Mouse (Mus musculus): ENCODE results near the gene 1700001O22Rik.

Gene 1700001O22Rik

DNA sequence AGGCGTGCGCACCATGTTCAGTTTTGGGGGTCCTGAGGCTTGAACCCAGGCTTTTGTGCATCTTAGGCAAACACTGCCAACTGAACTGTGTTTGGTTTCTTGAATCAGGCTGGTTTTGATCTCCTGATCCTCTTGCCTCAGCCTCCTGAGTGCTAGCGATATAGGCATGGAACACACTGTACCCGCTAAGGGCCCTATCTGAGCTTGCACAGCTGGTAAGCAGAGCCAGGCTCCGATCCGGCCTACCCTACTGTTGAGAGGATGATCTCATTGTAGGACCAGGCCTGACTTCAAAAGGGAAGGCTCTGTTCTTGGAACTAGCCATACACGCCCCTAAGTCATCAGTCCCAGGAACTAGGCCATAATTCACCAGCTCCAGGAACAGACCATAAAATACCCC, 7.1 kb upstream of the 1700001O22Rik start:
- no peak for DNase-seq

GRCm38 (mm10) chr2:30809503-30809902, 6.0 kb upstream of the 1700001O22Rik start:
- DNase-seq: no peak

- DNase-seq: no peak
Measured at GRCm38 (mm10) chr2:30808296-30808655, 4.8 kb upstream of the 1700001O22Rik start.

DNA sequence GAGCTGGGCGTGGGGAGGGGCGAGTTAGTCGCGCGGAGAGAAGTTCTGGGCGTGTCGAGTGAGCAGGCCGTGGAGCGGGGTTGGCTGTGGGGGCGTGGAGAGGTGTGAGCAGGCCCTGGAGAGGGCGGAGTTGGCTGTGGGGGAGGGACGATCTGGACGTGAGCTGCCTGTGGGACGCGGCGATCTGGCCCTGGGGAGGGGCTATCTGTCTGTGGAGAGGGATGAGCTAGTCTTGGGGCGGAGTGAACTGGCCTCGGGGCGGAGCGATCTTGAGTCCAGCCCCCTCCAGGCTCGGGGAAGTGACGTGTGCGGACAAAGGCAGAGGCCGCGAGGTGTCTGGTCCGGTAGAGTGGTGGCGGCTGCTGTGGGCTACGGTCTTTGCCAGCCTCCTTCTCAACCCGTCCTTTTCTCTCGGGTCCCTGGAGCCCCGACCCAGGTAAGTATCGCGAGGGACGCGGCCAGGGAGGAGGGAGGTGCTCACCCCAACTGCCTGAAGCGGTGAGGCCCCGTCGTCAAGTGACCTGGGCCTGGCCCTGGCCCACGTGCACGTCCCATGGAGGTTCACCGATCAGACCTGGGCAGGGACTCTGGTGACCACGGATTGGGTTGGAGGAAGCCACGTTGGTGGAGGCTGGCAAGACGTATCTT, 4.3 kb upstream of the 1700001O22Rik start, which contains the start of gene Ntmt1:
Gene Ntmt1, plus strand, starts transcription at position 179 of the 648 bp plus-strand sequence.
- DNase-seq: peak; percentile 99

DNA sequence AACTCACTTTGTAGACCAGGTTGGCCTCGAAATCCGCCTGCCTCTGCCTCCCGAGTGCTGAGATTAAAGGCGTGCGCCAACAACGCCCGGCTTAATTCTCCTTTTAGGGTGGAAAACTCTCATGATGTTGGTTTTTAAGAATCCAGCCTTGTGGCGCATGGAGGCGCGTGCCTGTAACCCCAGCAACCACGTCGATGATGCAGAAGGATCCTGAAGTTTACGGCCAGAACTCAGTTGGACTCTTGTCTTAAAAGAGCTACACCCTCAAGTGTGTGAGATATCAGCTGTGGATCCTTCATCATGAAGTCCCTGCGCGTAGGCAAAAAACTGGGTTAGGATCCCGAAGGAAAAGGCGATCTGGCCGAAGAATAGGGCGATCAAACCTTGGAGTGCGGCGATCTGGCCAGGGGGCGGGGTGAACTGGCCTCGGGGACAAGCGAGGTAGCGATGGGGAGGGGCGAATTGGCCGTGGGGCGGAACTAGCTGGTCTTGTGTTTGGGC, 3.7 kb upstream of the 1700001O22Rik start:
- no peak for DNase-seq

- DNase-seq: no peak
Measured at GRCm38 (mm10) chr2:30805983-30806382, 2.5 kb upstream of the 1700001O22Rik start.

GRCm38 (mm10) chr2:30801067-30801852, 2.2 kb downstream of the 1700001O22Rik start:
- DNase-seq: peak; percentile 37 to 52

GRCm38 (mm10) chr2:30800671-30801066, 2.8 kb downstream of the 1700001O22Rik start:
- DNase-seq: no peak

DNA sequence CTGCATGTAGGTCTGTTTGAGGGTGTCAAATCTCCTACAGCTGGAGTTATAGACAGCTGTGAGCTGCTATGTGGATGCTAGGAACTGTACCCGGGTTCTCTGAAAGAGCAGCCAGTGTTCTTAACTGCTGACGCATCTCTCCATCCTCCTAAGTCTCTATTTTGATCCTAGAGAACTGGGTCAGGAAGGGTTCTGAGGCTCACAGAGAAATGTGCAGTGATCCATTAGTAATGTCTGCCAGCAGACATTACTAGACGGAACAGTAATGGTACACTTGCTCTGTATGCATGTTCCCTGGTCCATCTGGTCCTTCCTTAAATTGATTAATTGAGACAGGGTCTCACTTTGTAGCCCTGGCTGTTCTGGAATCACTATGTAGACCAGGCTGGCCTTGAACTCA, 4.0 kb downstream of the 1700001O22Rik start:
- no peak for DNase-seq

GRCm38 (mm10) chr2:30796382-30796781, 7.1 kb downstream of the 1700001O22Rik start:
- peak; percentile 72 to 85 for DNase-seq

- DNase-seq: peak in 1 of 2 experiments; percentile 15
Measured at GRCm38 (mm10) chr2:30795889-30796275, 7.6 kb downstream of the 1700001O22Rik start.

GRCm38 (mm10) chr2:30795271-30795888, 8.1 kb downstream of the 1700001O22Rik start:
- DNase-seq: no peak

- DNase-seq: peak; percentile 88 to 93
Measured at GRCm38 (mm10) chr2:30794179-30795108, 9.0 kb downstream of the 1700001O22Rik start.

DNA sequence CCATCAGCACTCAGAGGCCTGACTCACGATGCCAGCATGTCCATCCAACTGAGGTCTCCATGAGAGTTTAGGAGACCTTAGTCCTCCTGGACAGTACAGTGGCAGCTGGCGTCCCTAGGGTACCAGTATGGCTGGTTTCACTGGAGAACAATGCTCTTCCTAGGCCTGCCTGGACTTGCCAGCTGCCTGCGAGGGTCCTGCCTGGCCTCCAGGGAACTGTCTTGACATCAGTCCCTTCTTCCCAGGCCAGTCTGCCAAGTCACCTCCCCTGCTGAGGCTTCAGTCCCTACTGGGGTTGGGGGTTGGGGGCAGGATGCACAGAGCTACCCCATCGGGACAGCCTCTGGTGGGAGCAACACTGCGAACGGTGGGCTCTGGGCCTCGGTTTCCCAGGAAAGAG, 11.4 kb downstream of the 1700001O22Rik start:
- DNase-seq: no peak

DNA sequence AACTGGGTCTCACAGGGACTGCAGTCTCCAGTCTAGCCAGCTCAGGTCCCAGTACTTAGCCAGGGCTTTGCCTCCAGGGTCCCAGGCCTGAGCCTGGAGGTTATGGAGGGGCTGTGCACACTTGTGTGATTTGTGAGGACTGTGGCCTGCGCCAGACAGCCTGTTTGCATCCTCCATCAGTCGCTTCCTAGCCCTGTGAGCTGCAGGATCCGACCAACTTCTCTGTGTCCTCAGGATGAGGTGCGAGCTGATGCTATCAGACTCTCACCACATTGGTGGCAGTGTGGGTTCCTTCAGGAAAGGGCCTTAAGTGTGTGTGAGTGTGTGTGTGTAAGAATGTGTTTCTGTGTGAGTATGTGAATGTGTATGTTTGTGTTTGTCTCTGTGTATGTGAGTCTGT, 16.0 kb downstream of the 1700001O22Rik start:
- no peak for DNase-seq

DNA sequence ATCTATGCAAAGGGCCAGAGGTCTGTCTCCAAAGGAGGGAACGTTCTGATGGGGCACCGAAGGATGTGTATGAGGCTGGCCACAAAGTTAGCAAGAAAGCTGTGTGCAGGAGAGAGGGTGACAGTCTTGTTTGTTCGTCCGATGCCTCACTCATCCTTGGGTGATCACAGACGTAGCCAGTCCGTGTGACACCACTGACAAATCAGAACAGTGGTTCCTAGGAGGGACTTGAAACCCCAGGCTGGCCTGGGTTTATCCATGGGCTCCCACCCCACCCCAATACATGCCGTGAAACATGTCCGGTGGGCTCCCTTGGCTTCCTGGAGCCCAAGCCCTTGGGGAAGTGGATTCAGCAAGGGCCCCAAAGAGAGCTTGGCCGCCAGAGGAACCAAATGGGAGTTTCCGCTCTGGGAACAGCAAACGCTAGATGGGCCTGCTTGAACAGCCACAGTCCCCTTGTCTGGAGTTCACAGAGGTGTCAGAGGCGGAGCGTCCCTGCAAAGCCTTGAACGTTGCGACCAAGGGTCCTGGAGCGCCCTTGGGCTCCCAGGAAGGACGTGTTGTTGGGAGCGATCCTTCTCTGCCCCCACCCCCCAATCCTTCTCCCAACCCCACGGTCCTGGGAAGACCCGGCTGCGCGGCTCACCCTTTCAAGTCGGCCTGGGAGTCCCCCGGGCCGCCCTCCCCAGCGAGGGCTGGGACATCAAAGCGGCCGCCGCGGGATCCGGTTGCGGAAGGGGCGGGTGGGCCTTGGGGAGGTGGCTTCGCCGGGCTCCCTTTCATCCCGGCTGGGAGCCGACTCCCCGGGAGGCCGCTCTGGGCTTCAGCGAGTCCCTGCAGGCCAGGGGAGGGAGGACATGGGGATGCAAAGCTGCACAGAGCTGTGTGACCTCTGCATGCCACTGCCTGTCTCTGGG, 19.1 kb downstream of the 1700001O22Rik start:
- DNase-seq: peak; percentile 66 to 73

- peak; percentile 31 to 47 for DNase-seq
Measured at GRCm38 (mm10) chr2:30783346-30783745, 20.1 kb downstream of the 1700001O22Rik start.

- no peak for DNase-seq
Measured at GRCm38 (mm10) chr2:30782312-30783290, 20.9 kb downstream of the 1700001O22Rik start.

- DNase-seq: no peak
Measured at GRCm38 (mm10) chr2:30779241-30779640, 24.2 kb downstream of the 1700001O22Rik start.

DNA sequence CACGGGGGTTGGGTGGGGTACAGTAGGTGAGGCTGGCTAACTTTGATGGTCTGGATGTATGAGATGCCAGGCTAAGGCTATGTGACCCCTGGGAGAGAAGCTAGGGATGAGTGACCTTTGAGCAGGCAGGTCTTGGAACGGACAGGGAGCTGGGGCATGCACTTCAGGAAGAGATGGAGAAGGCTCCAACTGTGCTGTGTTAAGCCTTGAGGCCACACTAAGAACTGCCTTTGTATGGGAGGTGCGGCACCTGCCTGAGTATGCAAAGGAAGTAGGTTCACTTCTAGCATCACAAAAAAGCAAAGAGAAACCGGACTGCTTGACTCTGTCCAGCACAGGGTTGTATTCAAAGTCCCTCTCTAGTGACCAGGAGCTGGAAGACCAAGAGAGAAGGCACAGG, 25.2 kb downstream of the 1700001O22Rik start:
- DNase-seq: no peak

All from thymus, postnatal 36 days (tissue).